Mouse (Mus musculus) layer of hippocampus, postnatal 14 days (tissue): ENCODE data around the gene Gm10392. TPM values are rescaled to one million over a fixed set of nuclear protein-coding genes. Genes with fewer than 3 reads are reported as not detected.

Experiments used
- total RNA-seq, 2 experiments: library from RNA; stranded (reverse); gene quantifications; 2 replicates each; pipeline ENCODE4 v1.2.3; 2021

Gene Gm10392
- total RNA-seq, 2 experiments from 2014 or later = not detected

Other genes starting within 250 kb of the Gm10392 start
- gene Coro6, start 56.8 kb downstream of the Gm10392 start, total RNA-seq = 10 to 100 TPM; 11.4 to 17.0 TPM
- 100 to 1,000 TPM; 122 TPM for gene Ankrd13b, start 29.5 kb downstream of the Gm10392 start, total RNA-seq
- gene Git1, start 25.6 kb downstream of the Gm10392 start, total RNA-seq = 100 to 1,000 TPM; 164 to 177 TPM
- gene Abhd15, start 4.1 kb downstream of the Gm10392 start, total RNA-seq = 1 to 10 TPM; 1.9 to 2.4 TPM
- 1 to 10 TPM; 5.8 to 6.7 TPM for gene Trp53i13, start 3.2 kb downstream of the Gm10392 start, total RNA-seq
- 100 to 1,000 TPM; 115 to 127 TPM for gene Taok1, start 88.6 kb upstream of the Gm10392 start, total RNA-seq
- 10 to 100 TPM; 78.2 to 87.1 TPM for gene Nufip2, start 167.0 kb upstream of the Gm10392 start, total RNA-seq
- gene Cryba1, start 206.1 kb upstream of the Gm10392 start, total RNA-seq = not detected
- 100 to 1,000 TPM; 159 to 173 TPM for gene Myo18a, start 244.0 kb upstream of the Gm10392 start, total RNA-seq